Mouse (Mus musculus): ENCODE results near the gene Gm21988.

Gm21988 gene

DNA sequence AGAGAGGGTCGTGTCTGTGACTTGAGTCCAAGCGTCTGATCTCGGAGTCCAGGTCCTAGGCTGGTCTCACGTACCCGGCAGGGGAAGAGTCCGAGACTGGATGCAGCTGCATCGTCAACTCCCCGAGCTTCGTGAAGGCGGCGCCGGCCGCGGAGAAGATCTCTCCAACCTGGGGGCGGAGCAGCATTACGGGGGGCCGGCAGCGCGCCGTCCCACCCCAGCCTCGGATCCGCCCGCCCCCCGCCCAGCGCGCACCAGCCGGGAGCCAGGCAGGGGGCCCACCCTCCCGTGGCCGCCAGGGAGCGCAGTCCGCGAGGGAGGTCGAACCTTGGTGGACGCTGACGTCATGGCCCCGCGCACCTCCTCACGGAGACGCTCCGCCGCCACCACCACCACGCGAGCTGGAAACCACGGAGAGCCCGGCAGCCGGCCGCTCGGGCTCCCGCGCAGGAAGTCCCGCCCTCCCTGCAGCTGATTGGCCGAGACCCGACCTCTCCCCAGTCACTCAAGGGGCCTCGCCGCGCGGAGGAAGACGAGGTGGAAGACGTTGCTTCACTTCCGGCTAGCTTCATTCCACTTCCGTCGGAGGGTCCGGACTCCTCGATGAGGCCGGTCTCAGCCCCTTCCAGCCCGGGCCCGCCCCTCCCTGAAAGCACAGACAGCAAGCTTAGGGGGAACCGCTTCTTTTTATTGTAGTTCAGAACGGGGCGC is 2.0 kb downstream of the Gm21988 start, which contains the start of gene 0610010K14Rik:
TSS of gene 0610010K14Rik (minus strand) at position 458 of the 711 bp plus-strand sequence.
- peak; percentile 90 to 92 for DNase-seq (ENCODE audit: low read depth in 2 of 2, low spot score in 2 of 2)

DNA sequence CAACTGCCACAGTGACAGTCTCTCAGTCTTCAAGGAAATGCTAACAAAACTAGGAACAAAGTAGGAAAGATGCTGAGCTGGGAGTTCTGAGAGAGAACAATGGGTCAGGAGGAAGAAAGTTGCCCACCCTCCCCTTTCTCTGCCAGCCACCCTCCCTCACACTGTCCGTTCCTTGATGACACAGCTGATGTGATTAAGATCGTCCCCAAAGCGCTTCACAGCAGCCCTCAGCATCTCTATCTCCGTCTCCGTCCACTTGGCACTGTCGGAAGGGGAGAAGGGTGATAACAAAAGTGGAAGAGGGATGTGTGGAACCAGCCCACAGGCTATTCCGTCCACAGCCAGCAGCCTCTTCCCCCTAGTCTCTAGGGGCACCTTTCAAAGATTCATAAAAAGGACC is 2.9 kb downstream of the Gm21988 start:
- no peak for DNase-seq (ENCODE audit: low read depth in 2 of 2, low spot score in 2 of 2)

DNA sequence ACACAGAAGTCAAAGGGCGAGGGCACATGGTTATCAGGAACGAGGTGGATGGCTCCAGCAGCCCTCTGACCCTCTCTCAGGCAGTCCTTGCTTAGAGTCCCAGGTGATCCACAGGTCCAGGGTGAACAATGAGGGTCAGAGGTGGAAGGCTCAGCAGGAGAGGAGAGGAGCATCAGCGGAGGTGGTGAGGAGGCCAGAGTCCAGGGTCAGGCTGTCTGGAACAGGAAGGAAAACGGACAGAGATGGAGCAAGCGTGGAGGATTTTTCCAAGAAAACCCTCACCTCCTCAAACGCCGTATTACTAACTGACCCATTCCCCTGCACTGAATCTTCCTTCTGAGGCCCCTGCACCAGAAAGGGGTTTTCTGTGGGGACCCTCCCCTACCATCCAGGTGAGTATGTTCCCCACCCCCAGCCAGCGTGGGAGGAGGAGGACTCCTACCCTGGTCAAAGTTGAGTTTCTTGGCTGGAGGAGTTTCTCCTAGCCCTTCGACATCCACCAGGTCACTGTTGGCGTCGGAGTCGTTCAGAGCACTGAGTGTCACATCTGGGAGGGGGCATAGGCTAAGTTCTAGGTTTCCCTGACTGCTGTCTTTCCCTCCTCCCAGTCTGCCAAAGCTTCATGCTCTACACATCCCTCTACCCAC is 4.3 kb downstream of the Gm21988 start:
- DNase-seq (ENCODE audit: low read depth in 2 of 2, low spot score in 2 of 2) = no peak

DNA sequence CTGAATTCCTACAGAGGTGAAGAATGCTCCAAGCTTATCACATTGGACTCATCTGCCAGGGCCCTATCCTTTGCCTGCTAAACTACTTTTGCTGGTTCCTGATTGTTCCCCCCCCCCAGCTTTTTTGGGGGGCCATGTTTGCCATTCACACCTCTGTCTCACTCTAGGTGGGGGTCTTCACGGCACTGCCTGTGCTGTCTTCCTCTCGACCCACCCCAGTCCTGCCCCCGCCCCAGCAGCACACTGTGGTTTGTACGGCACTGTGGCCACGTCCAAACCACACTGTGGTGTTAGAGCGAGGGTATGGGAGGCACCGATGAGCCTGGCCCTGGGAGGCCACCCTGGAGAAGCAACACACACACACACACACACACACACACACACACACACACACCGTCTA is 5.1 kb downstream of the Gm21988 start:
- no peak for DNase-seq (ENCODE audit: low read depth in 2 of 2, low spot score in 2 of 2)

DNA sequence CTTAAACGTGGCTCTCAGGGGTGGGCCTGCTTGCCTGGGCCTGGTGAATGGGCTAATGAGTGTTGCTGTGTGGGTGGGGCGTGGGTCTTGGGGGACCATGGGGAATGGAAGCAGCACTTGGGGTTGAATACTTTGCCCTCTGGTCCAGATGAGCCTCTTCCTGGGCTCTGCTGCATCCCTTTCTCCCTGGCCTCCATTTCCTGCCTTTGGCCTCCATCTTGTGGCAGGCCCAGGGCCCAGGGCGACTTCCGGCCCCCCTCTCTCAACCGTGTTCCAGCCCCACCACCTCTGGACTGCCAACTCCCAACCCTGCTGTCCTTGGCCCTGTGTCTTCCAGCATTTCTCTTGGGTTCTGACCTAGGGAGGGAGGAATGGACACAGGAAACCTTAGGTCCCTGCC is 5.6 kb downstream of the Gm21988 start:
- DNase-seq (ENCODE audit: low read depth in 2 of 2, low spot score in 2 of 2) = no peak

DNA sequence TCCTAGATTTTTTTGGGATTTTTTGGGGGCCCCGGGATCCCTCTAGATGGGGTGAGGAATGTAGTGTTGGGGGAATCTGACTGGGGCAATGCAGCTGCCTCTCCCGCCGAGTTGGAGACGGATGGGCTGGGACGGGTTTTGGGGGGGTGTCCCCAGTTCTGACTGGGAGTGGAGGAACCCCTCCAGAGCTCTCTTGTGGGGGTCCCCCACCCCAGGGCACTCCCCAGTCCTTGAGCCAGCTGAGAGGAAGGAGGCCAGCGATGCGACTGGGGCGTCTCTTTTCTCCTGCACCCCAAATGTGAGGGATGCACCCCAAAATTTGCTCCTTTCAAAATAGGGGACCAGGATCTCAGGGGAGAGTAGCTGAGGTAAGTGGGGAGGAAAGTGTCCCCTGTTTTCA is 6.6 kb downstream of the Gm21988 start:
- no peak for DNase-seq (ENCODE audit: low read depth in 2 of 2, low spot score in 2 of 2)

DNA sequence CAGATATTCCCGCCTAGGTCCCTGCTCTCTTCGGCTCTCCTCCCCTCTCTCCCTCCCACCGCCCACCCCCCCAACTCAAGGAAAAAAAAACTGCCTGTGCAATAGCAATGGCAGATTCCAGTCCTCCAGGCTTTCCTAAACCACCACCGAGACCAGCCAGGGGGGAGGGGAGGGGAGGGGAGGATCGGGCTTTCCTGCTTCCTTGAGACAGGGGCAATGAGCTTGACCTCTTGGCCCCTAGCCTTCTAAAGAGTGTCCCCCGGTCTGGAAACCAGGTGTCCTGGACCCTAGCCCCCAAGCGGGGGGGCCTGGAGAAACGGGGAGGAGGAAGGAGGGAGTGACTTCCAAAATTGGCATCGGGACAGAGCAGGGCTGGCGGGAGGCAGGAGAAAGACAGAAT is 7.1 kb downstream of the Gm21988 start:
- DNase-seq (ENCODE audit: low read depth in 2 of 2, low spot score in 2 of 2) = no peak

DNA sequence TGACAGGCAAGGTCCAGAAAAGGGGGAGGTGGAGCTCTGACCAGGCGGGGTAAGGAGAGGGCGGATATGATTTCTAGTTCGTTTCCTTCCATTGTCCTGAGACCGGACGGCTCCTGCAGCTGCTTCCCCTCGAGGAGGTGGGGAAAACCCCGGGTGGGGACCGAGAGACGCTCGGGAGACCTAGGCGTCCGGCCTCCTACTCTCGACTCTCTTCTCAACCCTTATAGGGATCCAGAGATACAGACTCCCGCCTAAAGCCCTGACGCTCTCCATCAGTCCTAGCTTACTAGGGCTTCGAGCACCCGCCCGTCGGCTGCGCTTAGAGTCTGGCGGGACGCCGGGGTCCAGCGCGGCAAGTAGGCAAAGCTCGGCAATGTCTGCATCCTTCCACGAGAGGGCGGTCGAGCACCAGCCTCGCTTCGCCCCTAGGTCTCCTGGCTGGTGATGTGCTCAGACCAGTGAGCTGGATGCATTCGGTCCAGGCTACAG is 9.3 kb downstream of the Gm21988 start:
- peak; percentile 72 to 80 for DNase-seq (ENCODE audit: low read depth in 2 of 2, low spot score in 2 of 2)

DNA sequence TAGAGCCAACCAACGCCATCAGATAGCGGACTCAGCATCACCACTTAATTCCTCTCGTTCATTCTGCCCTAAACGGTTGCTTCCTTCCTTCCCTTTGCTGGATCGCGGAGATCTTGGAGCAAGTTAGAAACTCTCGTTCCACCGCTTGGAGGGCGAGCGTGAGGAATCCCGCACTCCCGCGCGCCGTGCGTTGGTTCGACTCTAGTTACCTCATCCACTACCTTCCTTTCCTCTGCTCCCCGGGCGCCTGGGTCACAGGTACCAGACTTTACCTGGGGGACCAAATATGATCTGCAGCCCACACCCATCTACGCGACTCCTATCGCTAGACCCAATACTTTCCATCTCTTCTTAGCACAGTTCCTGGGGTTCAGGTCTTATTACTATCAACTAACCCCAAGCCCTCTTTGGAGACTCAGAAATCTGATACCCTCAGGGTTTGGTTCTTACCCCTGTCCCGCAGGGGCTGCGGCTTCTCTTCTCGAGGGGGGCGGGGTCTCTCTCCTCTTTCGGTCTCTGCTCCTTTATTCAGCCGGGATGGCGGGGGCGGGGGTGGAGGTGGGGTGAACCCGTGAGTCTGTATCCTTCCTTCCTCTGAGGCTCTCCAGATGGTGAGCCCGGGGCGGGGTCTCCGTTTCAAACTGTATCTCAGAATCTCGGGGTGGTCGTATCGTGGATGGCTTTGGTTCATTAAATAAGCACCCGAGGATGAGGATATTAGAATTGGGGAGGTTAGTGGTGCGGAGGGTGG is 10.2 kb downstream of the Gm21988 start, which contains the start of gene Bcl6b:
TSS of gene Bcl6b (minus strand) at position 539 of the 751 bp plus-strand sequence.
- no peak for DNase-seq (ENCODE audit: low read depth in 2 of 2, low spot score in 2 of 2)

DNA sequence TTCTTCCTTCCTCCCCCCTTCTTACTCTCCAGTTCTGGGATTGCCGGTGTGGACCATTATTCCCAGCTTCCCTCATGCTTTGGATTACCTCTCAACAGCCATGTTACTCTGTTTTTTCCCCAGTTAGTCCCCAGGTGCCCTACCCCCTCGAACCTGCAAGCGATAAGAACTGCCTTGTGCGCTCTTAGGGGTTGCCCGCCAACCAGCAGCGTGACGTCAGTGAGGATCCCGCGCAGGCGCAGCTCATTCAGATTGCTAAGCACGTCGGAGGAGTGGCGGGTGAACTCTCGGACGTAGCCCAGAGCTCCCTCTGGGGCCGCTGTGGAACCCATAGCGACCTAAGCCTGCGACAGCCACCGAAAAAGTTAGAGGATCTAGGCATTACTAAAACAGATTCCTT is 10.8 kb downstream of the Gm21988 start:
- DNase-seq (ENCODE audit: low read depth in 2 of 2, low spot score in 2 of 2) = peak; percentile 72 to 85

DNA sequence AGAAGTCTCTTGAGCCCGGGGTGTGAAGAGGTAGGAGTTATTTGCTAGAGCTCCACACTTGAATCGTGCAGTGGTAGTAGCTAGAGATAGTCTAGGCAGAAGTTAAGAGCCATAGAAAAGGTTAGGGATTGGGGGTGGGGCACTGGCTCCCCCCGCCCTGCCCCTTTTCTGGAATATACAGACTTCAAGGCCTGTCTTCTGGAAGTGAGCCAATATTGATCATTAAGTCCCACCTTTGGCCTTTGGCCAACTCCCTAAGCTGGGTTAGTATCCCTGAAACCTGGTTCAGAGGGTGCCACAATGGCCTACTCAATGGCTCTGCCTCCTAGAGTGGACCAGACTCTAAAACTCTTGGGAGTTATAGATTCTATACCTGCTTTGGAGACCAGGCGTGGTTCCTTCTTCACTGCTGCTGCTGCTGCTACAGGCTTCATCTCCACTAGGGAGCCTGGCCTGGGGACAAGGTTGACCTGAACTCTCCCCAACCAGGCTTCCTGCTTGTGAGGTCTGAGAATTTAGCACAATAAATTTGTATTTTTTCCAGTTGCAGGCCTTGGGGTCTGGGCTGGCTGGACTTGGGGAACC is 11.9 kb downstream of the Gm21988 start:
- DNase-seq (ENCODE audit: low read depth in 2 of 2, low spot score in 2 of 2) = no peak

DNA sequence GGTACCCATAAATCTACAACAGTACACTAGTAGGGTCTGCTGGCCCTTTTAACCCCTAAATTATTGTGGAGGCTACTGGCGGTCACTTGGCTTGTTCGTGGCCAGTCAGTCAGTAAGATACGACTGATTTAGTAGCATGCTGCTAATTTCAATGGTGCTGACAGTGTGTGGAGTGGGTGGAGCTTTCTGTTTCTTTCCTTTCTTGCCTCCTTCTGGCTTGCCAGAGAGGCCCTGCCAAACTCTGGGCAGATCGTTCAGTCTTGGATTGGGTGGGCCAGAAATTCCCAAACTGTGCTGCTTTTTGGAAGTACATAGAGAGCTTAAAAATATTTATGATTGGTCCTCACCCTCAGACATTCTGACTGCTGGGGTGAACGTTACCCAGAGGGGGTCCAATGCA is 12.5 kb downstream of the Gm21988 start:
- DNase-seq (ENCODE audit: low read depth in 2 of 2, low spot score in 2 of 2) = no peak

DNA sequence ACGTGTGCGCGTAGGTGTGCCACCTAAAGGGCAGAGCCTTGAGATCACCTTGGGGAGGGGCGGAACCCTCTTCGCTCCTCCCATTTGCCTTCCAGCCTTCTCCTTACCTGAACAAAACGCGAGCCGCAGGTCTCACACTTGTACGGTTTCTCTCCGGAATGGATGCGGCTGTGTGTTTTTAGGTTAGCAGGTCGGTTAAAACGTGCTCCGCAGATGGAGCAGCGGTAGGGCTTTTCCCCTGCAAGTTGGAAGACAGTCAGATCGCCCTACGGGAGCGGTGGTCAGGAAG is 13.1 kb downstream of the Gm21988 start:
- no peak for DNase-seq (ENCODE audit: low read depth in 2 of 2, low spot score in 2 of 2)

DNA sequence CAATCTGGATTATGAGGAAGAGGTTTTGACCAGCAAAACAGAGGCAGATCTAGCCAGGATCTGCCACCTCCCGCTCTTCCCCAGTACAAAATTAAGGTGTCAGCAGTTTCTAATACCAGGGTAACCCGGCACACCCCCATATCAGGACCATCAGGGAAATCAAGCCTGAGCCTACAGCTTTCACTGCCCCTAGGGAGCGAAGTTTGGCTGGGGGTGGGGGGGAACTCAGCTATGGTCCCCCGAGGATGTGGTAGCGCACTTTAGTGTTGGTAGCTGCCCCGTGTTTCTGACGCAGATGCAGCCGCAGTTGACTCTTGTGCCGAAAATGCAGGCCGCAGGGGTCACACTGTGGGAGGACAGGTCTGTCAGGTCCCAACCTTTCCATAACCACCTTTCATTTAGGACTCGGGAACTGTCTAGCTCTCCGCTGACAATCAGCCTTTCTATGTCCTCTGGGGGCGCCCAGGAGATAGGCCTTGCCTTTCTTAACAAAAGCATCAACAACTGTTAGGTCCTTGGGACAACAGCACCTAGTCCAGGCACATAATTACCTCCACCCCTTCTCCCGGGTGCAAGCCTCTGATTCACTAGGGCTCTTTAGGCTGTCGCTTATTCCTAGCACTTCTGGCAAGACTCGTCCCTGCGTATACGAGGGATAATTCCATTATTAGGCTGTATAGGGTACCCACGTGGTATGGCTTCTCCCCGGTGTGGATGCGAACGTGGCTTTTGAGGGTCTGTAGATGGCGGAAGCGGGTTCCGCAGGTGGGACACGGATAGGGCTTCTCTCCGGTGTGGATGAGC is 13.6 kb downstream of the Gm21988 start:
- DNase-seq (ENCODE audit: low read depth in 2 of 2, low spot score in 2 of 2) = no peak

DNA sequence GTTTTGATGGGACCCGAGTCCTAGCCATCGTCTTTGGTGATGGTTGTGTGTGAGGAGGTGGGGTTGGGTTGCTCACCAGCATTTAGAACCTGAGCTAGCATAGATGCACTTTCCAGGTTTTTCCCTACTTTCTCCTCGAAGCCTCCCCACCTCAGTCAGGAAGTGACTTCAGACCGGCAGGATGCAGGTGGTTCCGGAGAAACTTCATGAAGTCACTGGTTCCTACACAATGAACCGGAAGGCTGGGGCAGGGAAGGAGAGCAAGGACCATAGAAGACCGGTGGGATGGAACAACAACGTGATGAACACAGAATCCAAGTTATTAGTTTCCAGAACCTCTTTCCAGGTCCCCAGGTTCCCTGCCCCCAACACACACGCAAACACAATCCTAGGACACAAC is 15.9 kb downstream of the Gm21988 start:
- no peak for DNase-seq (ENCODE audit: low read depth in 2 of 2, low spot score in 2 of 2)

DNA sequence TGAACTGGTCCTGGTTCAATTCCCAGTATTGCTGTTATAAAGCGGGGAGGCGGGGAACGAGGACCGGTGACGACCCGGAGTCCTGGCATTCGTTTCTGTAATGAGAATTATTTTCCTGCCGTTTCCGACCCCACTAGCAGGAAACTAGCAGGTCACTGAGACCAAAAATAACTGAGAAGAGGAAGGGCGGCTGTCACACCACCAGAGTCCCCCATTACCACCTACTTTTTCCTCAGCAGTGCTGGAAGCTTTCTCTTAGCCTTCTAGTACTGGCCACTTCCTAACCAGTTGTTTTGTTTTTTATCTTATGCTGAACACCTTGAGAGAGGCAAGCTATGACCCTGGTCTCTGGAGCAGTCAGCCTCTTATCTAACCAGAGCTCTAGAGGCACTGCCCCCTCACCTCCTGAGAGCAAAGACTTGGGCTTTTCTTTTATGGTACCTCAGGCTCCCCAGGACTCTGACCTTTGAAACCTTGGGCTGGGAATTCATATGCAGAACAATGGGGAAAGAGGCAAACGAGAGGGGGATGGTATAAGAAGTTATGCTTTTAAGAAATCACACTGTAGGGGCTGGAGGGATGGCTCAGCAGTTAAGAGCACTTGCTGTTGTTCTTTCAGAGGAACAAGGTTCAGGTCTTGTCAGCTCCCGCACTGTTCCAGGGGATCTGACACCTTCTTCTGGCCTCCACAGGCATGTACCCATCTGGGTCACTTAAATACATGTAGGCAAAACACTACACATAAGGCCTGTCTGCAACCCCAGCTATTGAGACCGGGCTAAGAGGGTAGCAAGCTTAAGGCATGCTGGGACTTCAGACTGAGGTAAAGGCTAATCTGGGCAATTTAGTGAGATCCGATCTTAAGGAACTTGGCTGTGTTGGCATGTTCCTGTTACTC is 17.8 kb downstream of the Gm21988 start:
- no peak for DNase-seq (ENCODE audit: low read depth in 2 of 2, low spot score in 2 of 2)

DNA sequence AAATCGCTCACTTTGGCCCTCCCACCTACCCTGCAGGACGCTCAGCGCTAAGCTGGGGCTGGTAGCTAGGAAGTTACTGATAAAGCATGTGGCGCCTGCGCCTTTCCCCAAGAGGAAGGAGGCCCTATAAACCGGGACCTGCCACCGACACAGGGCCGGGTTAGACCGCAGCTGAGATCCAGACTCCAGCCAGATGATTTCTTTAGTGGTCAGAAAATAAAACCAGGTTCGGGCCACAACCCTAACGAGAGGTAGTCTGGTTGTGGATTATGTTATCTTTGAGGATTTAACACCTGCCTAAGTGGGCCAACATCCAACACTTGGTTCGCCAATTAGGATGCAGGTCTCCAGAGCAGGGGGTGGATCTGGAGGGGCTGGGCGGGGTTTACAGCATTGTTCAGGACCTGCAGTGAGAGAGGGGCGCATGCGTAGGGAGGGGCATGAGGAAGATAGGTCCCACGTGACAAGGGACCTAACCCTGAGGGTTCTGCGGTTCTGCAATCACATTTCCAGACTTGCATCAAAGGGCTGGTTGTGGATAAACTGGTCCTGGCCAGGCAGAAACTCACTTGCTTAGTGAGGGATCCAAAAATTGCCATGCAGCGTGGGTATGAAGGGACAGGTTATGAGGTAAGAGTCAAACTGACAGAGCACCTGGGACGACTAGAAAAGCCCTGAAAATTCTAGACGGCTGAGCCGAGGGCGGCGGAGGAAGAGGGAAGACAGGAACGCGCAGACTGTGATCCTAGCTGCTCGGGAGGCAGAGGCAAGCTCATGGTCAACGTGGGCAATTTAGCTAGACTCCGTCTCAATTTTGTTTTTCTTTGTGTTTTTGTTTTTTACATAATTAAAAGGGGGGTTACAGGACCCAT is 18.7 kb downstream of the Gm21988 start, which contains the start of gene Slc16a13:
TSS of gene Slc16a13 (minus strand) at position 334 of the 872 bp plus-strand sequence.
- peak; percentile 84 to 89 for DNase-seq (ENCODE audit: low read depth in 2 of 2, low spot score in 2 of 2)

DNA sequence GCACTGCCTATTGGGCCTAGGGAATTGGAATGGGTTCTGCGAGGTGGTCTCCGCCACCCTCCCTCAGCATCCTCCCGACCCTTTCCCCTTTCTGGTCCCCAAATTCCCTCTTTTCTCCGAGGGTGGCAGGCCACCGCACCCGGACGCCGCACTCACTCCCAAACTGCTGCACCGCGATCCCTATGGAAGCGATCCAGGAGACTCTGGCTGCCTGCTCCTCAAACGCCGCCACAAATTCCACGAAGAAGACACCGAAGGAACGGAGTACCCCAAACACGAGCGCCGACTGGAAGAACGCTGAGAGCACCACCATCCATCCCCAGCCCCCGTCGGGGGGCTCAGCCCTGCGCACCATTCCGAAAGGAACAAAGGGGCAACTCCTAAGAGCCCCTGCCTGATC is 19.3 kb downstream of the Gm21988 start:
- no peak for DNase-seq (ENCODE audit: low read depth in 2 of 2, low spot score in 2 of 2)

DNA sequence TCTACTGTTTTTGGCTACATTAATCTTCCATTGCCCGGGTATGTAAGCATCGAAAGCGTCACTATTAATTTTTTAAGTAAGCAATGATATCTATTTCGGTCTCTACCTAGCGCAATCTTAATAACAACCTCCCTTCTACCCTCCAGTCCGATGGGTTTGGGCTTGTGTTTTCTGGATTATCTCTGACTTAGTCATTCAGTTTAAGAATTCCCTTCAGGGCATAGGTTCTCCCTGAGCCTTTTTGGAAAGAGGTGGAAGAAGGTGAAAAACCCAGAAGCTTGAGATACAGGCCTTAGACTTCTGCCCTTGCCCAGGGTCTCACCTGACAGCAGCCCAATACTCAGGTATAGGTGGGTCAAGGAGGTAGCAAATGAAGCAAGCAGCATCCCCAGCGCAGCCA is 19.8 kb downstream of the Gm21988 start:
- DNase-seq (ENCODE audit: low read depth in 2 of 2, low spot score in 2 of 2) = no peak
